Mouse (Mus musculus) lung, embryonic 16.5 days (tissue): ENCODE results near the gene Cdk6. TPM values are rescaled to one million over a fixed set of nuclear protein-coding genes. Genes with fewer than 3 reads are reported as not detected.
"Not testable (repeated sequence)": the region's sequence is repeated elsewhere in the genome, so short reads cannot be mapped to it uniquely, and the experiment has no call there.

Experiments used
- ATAC-seq: fragments of 200-750 bp; cut with Nextera tagmentation; 2 replicates; pipeline ENCODE4 v1.8.0; 2017; ENCODE audit warnings: low read depth, mild to moderate bottlenecking, moderate library complexity
- H3K27ac ChIP-seq: fragments of 300-500 bp; sonication (generic); 2 replicates; pipeline ENCODE4 v1.5.1; 2014; ENCODE audit warnings: mild to moderate bottlenecking, control low read depth, low read length
- H3K27me3 ChIP-seq: fragments of 300-500 bp; sonication (generic); 2 replicates; pipeline ENCODE4 v1.6.1; 2014; ENCODE audit warnings: low read depth, low read length, mixed read lengths; ENCODE audit not compliant: control insufficient read depth, insufficient read depth
- H3K36me3 ChIP-seq: fragments of 300-500 bp; sonication (generic); 2 replicates; pipeline ENCODE4 v1.6.1; 2014; ENCODE audit warnings: low read length; ENCODE audit not compliant: control insufficient read depth, insufficient read depth
- H3K4me1 ChIP-seq: fragments of 300-500 bp; sonication (generic); replicated peaks from 2 replicates; pipeline ENCODE4 v1.6.1; 2014; ENCODE audit warnings: low read length, mixed read lengths; ENCODE audit not compliant: control insufficient read depth, insufficient read depth
- H3K4me2 ChIP-seq: fragments of 300-500 bp; sonication (generic); 2 replicates; pipeline ENCODE4 v1.6.1; 2014; ENCODE audit warnings: low read depth, low read length, control low read depth
- H3K4me3 ChIP-seq: fragments of 300-500 bp; sonication (generic); 2 replicates; pipeline ENCODE4 v1.5.1; 2014; ENCODE audit warnings: mild to moderate bottlenecking, low read length, control low read depth
- H3K9ac ChIP-seq: fragments of 300-500 bp; sonication (generic); 2 replicates; pipeline ENCODE4 v1.6.1; 2014; ENCODE audit warnings: low read length, control low read depth
- H3K9me3 ChIP-seq: fragments of 300-500 bp; sonication (generic); 2 replicates; pipeline ENCODE4 v1.6.1; 2016; ENCODE audit warnings: low read length; ENCODE audit not compliant: control insufficient read depth
- WGBS: fragments of 180-500 bp; shearing (Covaris S2); extraction: QIAGEN DNeasy Blood & Tissue Kit; methylation state at CpG from one replicate; pipeline ENCODE4 v1.1.7; 2014; 5-methylcytosine and 5-hydroxymethylcytosine counted together
- polyA plus RNA-seq: library from polyadenylated mRNA; unstranded; fragments of >200 nt; fragmentation: Nextera tagmentation; extraction: Ambion mirVana; gene quantifications from 2 replicates; pipeline ENCODE4 v1.2.1, GENCODE M21; 2015

Cdk6 gene
- polyA plus RNA-seq, result 33.7 and 36.7 TPM in 2 replicates

DNA sequence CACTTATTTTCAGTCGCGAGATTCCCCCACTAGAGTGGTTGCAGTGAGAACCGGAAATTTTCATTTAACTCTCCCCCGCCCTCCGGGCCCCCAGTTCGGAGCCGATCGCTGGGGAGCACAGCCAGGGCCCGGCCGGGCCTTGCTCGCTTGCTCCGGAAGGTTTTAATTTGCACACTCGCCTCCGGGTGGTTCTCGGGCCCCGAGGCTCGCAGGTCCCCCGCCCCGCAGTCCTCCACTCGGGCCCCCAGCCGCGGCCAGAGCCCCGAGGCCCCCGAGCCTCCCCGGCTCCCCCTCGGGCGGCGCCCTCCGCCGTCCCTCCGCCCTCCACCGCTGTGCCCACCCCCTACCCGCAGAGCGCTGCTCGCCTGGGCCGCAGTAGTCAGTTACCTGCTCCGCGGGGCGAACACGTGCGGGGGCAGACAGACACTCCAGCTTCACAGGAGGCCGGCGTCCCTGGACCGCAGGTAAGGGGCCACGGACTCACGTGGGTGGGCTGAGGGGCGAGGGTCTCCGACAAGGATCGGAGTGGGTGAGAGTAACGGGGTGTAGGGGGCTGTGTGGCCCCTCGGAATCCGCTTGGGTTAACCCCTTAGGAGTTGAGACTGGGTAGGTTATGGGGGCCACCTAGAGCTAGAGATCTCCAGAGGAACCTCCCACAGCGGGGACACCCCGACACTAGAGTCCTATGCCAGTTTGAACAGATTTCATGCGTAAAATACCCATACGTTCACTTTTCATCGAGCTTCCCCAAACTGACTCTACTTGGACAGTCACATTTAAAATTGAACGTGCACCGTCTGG lies at the start of gene Cdk6:
Cdk6 (plus strand) TSS at position 375 of the 801 bp plus-strand sequence.
- ATAC-seq, result peak; percentile 63
- H3K27ac ChIP-seq, result peak within 1 kb of the TSS; percentile 95
- H3K36me3 ChIP-seq, result no peaks in the 10 kb centered on the region
- H3K27me3 ChIP-seq, result no peaks in the 10 kb centered on the region
- WGBS, result 0% methylated on average over 56 of the region's 59 CpGs
- H3K4me1 ChIP-seq, result peaks cover 3% of the 10 kb centered on the region; the same call in 1 of the 2 replicates
- peak within 1 kb of the TSS; percentile 95 for H3K9ac ChIP-seq
- H3K4me2 ChIP-seq, result peak within 1 kb of the TSS; percentile 90
- H3K4me3 ChIP-seq, result peak within 1 kb of the TSS; percentile 86
- no peaks in the 10 kb centered on the region for H3K9me3 ChIP-seq

DNA sequence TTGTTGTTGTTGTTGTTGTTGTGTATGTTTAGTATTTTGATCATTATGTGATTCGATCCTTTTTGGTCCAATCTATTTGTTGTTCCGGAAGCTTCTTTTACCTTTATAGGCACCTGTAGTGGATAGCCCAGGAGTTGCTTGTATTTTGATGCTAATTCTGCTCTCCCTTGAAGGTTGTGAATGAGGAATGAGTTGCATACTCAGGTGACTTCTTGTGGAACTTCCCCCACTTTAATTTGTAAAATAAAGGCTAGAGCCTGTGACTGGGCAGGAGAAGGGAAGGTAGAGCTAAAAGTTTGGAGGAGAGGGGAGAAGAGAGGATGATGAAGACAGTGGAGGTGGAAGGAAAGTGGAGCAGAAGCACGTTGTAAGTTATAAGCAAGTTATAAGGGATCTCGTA lies 47.6 kb upstream of the Cdk6 start:
- Histone ChIP-seq H3K4me1 (0 out of 2 replicates have a peak, but pooled peaks cover 4% of the 10 kb centered on the region), H3K4me2 (no peak overlapping the region), H3K4me3 (no peak overlapping the region), H3K27ac (no peak overlapping the region), H3K27me3 (no peaks in the 10 kb centered on the region), H3K36me3 (no peaks in the 10 kb centered on the region), H3K9me3 (no peaks in the 10 kb centered on the region), H3K9ac (no peak overlapping the region)
- 79% methylated on average over 4 of the region's 4 CpGs for WGBS
- ATAC-seq, result no peak

DNA sequence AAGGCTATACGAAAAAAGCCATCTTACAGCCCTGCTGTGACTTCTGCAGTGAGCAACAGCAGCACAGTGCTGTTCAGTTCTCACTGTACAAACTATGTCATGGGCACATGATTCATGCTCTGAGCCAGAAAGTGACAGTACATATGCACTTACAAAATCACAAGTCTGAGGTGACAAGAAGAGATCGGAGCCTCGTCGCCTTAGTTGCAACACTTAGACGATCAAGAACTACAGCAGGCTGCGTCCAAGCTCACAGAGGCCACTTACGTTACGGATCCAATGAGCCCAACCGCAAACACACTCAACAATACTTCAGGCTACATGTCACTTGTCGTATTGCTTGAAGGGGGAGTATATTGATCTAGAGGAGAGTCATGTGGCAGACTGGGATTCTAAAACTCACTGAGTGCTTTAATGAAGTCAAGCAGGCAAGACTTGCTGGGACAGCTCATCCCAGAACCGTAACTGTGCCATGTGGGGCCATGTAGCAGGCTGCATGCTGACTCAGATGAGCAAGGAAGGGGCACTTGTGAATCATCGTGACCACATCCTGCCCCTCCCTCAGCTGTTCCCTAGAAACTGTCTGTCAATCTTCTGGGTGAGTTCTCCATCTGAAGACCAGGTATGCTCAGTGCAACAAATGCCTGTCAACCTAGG lies 40.4 kb upstream of the Cdk6 start:
- 67% methylated on average over 12 of the region's 12 CpGs for WGBS
- no peaks in the 10 kb centered on the region for H3K27me3 ChIP-seq
- no peaks in the 10 kb centered on the region for H3K4me1 ChIP-seq
- peaks cover 3% of the 10 kb centered on the region; the same call in 1 of the 2 replicates for H3K9me3 ChIP-seq
- no peaks in the 10 kb centered on the region for H3K36me3 ChIP-seq
- no peak overlapping the region for H3K4me2 ChIP-seq
- H3K9ac ChIP-seq, result no peak overlapping the region
- no peak for ATAC-seq
- no peak overlapping the region for H3K27ac ChIP-seq
- no peak overlapping the region for H3K4me3 ChIP-seq

DNA sequence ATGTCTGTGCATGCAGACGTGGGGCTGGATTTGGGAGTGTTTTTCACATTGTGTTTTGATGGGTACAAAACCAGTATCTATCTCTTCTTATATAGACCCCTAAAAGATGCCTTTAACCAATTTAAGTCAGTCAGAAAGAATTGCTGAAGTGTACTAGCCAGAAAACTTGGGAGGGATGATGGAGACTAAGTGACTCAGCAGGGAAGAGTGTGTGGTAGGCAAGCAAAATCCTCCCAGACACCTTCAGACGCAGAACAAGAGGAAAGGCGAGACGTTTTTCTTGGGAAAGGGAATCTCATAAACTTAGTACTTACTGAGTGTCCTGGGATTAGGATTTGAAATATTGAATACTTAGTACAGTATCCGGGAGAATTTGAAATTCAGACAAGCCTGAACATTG lies 39.8 kb upstream of the Cdk6 start:
- Histone ChIP-seq H3K4me3 (no peak overlapping the region), H3K9me3 (peaks cover 3% of the 10 kb centered on the region; the same call in 1 of the 2 replicates), H3K9ac (no peak overlapping the region), H3K4me2 (no peak overlapping the region), H3K4me1 (no peaks in the 10 kb centered on the region), H3K27me3 (no peaks in the 10 kb centered on the region), H3K36me3 (no peaks in the 10 kb centered on the region), H3K27ac (no peak overlapping the region)
- no peak for ATAC-seq
- WGBS, result 61% methylated on average over 5 of the region's 5 CpGs

DNA sequence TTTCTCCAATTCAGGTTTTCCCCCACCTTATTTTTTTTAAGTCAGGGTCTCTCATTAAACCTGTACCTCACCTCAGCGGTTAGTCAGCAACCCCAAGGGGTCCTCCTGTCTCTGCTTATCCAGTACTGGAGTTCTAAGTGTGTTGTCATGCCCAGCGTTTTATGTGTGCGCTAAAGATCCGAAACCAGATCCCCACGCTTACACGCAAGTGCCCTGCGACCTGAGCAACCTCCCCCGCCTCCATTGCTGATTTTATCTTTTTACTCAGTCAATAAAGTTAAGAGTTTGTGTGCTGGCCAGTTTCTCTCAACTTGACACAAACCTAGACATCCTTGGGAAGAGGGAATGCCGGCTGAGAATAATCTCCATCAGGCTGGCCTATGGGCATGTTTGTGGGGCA lies 37.4 kb upstream of the Cdk6 start:
- Histone ChIP-seq H3K4me2 (no peak overlapping the region), H3K4me1 (no peaks in the 10 kb centered on the region), H3K9me3 (peaks cover 3% of the 10 kb centered on the region; the same call in 1 of the 2 replicates), H3K9ac (no peak overlapping the region), H3K27me3 (no peaks in the 10 kb centered on the region), H3K4me3 (no peak overlapping the region), H3K27ac (no peak overlapping the region), H3K36me3 (no peaks in the 10 kb centered on the region)
- WGBS, result 87% methylated on average over 9 of the region's 9 CpGs
- ATAC-seq, result no peak

DNA sequence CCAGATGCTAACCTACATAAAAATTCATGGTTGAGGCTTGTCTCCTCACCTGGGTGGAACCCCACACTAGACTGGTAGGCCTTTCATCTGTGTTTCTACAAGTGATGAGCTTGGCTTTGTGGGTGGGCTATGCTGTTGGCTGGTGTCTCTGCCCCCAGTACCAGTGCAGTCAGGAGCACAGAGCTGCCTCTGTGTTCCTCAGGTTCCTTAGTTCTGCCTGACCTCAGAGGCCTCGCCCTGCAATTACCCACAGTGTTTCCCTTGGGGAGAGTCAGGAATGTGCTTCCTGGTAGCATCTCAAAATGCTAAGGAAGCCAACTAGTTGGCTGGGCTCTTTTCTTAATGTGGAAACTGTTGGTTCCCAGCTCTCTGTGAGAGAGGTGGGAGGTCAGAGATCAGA lies 35.1 kb upstream of the Cdk6 start:
- Histone ChIP-seq H3K4me3 (no peak overlapping the region), H3K4me1 (no peaks in the 10 kb centered on the region), H3K36me3 (no peaks in the 10 kb centered on the region), H3K9ac (no peak overlapping the region), H3K4me2 (no peak overlapping the region), H3K27me3 (no peaks in the 10 kb centered on the region), H3K9me3 (peaks cover 3% of the 10 kb centered on the region; the same call in 1 of the 2 replicates), H3K27ac (no peak overlapping the region)
- WGBS, result 80% methylated on average over 1 of the region's 1 CpGs
- no peak for ATAC-seq

DNA sequence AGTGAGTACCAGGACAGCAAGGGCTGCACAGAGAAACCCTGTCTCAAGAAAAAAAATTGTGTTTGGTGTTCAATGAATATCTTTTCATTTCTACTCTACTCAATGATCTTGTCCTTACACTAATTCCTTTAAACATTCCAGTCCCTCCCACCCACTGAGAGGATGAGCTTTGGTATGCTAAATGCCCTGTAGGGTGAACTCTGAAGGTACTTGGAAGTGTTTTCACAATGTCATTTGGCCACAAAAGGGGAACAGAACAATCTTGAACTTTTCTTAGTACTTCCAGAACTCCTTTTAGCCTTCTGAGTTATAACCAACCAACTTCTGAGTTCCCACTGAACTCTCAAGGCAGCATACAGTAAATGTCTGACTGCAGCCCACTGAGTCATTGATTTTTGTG lies 32.2 kb upstream of the Cdk6 start:
- ATAC-seq, result no peak
- no peak overlapping the region for H3K4me2 ChIP-seq
- H3K27me3 ChIP-seq, result no peaks in the 10 kb centered on the region
- no peak overlapping the region for H3K9ac ChIP-seq
- no peak overlapping the region for H3K4me3 ChIP-seq
- H3K27ac ChIP-seq, result no peak overlapping the region
- peaks cover under 1% of the 10 kb centered on the region; the same call in 1 of the 2 replicates for H3K9me3 ChIP-seq
- no peaks in the 10 kb centered on the region for H3K36me3 ChIP-seq
- no peaks in the 10 kb centered on the region for H3K4me1 ChIP-seq

DNA sequence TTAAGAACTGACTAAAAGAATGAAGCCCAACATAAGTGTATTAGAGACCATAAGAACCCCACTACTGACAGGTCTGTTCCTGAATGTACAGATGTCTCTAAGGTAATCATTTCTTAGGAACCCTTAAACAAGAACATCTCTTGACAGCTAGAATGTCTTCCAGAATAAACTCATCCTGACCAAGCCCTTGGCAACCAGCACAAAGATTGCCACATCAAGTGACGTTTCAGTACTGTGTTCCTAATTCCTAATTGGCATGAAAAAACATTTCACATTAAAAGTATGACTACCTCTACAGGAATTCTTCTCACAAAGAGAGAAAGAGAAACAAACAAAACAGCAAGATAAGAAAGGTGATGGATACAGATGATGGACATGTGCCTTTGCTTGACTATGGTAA lies 31.7 kb upstream of the Cdk6 start:
- no peaks in the 10 kb centered on the region for H3K36me3 ChIP-seq
- WGBS, result 69% methylated on average over 1 of the region's 1 CpGs
- ATAC-seq, result no peak
- H3K4me3 ChIP-seq, result no peak overlapping the region
- no peaks in the 10 kb centered on the region for H3K9me3 ChIP-seq
- no peak overlapping the region for H3K27ac ChIP-seq
- no peak overlapping the region for H3K9ac ChIP-seq
- H3K4me2 ChIP-seq, result no peak overlapping the region
- H3K27me3 ChIP-seq, result no peaks in the 10 kb centered on the region
- H3K4me1 ChIP-seq, result no peaks in the 10 kb centered on the region

DNA sequence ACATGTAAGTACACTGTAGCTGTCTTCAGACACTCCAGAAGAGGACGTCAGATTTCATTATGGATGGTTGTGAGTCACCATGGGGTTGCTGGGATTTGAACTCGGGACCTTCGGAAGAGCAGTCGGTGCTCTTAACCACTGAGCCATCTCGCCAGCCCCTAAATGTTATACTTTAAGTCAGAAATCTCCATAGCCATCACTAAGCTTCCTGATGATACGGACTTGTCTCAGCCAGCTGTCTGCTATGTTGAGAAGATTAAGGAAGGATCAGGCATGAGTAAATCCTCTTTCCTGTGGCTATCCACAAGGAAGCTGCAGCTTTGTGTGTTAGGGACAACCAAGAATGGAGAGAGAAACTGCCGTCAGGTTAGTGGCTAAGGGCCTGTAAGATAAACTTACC lies 30.1 kb upstream of the Cdk6 start:
- H3K9me3 ChIP-seq, H3K9ac ChIP-seq, H3K27ac ChIP-seq, H3K4me1 ChIP-seq, H3K27me3 ChIP-seq, H3K4me3 ChIP-seq, ATAC-seq, H3K4me2 ChIP-seq, H3K36me3 ChIP-seq: not testable (repeated sequence)
- 79% methylated on average over 7 of the region's 7 CpGs for WGBS
